In the genomic region with DNA sequence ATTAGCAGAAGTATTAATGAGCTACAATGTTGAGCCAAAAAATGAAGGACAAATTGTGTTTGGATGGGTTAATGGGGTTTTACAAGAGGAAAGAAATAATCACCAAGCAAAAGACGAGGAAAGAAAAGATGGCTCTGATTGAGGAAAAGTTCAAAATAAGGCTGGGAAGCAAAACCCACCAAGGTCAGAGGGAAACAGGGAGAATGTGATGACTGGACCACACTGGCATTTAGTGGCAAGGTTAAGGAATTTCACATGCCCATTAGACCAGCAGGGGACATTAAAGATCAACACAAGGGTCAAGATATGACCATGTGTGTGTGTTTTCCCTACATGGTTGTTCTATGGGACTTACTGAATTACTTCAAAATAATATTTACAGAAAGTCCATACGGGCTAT, we compare ENCODE assay signal across 26 mouse cellular contexts.
"Had no signal": no experiment of that assay in that cellular context is flagged by ENCODE, and none has a peak within 500 bp of the region (broad histone marks: within the 10 kb centered on the region; RNA-seq: fewer than 3 reads in every experiment).

No protein-coding gene starts in this region.

- H3K36me3 ChIP-seq: heart, embryonic 10.5 days; heart, embryonic 12.5 days; hindbrain, embryonic 10.5 days; hindbrain, embryonic 12.5 days; intestine, embryonic 15.5 days; kidney, embryonic 15.5 days; limb, embryonic 13.5 days; limb, embryonic 15.5 days; liver, embryonic 12.5 days had no signal

- ATAC-seq: hindbrain, embryonic 16.5 days; inflammation-experienced regulatory T-cells, adult 6 months; intestine, embryonic 15.5 days; intestine, postnatal 0 days; liver, embryonic 12.5 days had no signal

- H3K4me3 ChIP-seq: gastrocnemius, adult 2 months; heart, embryonic 10.5 days; heart, embryonic 12.5 days; hindbrain, embryonic 10.5 days; hindbrain, embryonic 12.5 days; intestine, embryonic 15.5 days; kidney, embryonic 15.5 days; layer of hippocampus, adult 2 months; left cerebral cortex, adult 2 months; limb, embryonic 13.5 days; limb, embryonic 15.5 days; liver, embryonic 12.5 days had no signal

- DNase-seq: gastrocnemius, adult 2 months; gastrocnemius, postnatal 10 days; gastrocnemius, postnatal 25 days; heart, adult 18-20 months; heart, postnatal 10 days; heart, postnatal 4 days; kidney, adult 8-10 months; kidney, postnatal 14 days; kidney, postnatal 4 days had no signal

- H3K27ac ChIP-seq: gastrocnemius, adult 2 months; heart, embryonic 10.5 days; hindbrain, embryonic 10.5 days; hindbrain, embryonic 12.5 days; hindbrain, embryonic 14.5 days; intestine, embryonic 15.5 days; kidney, embryonic 15.5 days; kidney, postnatal 0 days; layer of hippocampus, adult 2 months; left cerebral cortex, adult 2 months; limb, embryonic 13.5 days; limb, embryonic 15.5 days; liver, embryonic 12.5 days; liver, embryonic 14.5 days had no signal

- H3K27me3 ChIP-seq: heart, embryonic 12.5 days; hindbrain, embryonic 12.5 days; intestine, embryonic 15.5 days; kidney, embryonic 15.5 days; limb, embryonic 13.5 days; limb, embryonic 15.5 days; liver, embryonic 12.5 days had no signal

- H3K4me1 ChIP-seq: heart, embryonic 10.5 days; heart, embryonic 12.5 days; hindbrain, embryonic 10.5 days; hindbrain, embryonic 12.5 days; intestine, embryonic 15.5 days; kidney, embryonic 15.5 days; limb, embryonic 13.5 days; limb, embryonic 15.5 days; liver, embryonic 12.5 days had no signal
